Mouse (Mus musculus) left cerebral cortex, adult 8-10 months (tissue): ENCODE measurements around the gene Cd9. TPM values are rescaled to one million over a fixed set of nuclear protein-coding genes. Genes with fewer than 3 reads are reported as not detected.

Source experiments
- total RNA-seq, 4 experiments: library from RNA; stranded (reverse); gene quantifications; 2 replicates each; pipeline ENCODE4 v1.2.4; 2022

Cd9 gene
- total RNA-seq, 4 experiments from 2014 or later, result 53.2 to 129 (median 82.7) TPM

Other genes starting within 250 kb of the Cd9 start
- not detected for gene Tuba3a, start 208.7 kb downstream of the Cd9 start, total RNA-seq
- 10 to 100 TPM in 2 of 4 experiments, 1 to 10 TPM in 2; 7.7 to 11.9 (median 10.3) TPM for gene Ltbr, start 180.9 kb downstream of the Cd9 start, total RNA-seq
- 1 to 10 TPM; 2.6 to 3.7 (median 3.1) TPM for gene Scnn1a, start 174.1 kb downstream of the Cd9 start, total RNA-seq
- 10 to 100 TPM; 12.8 to 23.2 (median 16.7) TPM for gene Tnfrsf1a, start 145.4 kb downstream of the Cd9 start, total RNA-seq
- gene Plekhg6, start 114.0 kb downstream of the Cd9 start, total RNA-seq, result under 1 TPM; 0.28 to 0.71 (median 0.40) TPM
- gene Vwf, start 52.0 kb upstream of the Cd9 start, total RNA-seq, result 10 to 100 TPM; 16.7 to 22.3 (median 18.8) TPM
- gene Ano2, start 195.6 kb upstream of the Cd9 start, total RNA-seq, result 10 to 100 TPM; 12.5 to 19.7 (median 15.1) TPM